Mouse (Mus musculus): ENCODE data around the gene Gm49416. TPM values are rescaled to one million over a fixed set of nuclear protein-coding genes. Genes with fewer than 3 reads are reported as not detected.

The Gm49416 gene
- total RNA-seq, 1 experiment from 2014 or later, result not detected

GRCm38 (mm10) chr19:8920073-8920736, 31.5 kb downstream of the Gm49416 start, which contains the start of gene B3gat3:
B3gat3 (plus strand) TSS chr19:8920374.
- peak; percentile 97 for DNase-seq

DNA sequence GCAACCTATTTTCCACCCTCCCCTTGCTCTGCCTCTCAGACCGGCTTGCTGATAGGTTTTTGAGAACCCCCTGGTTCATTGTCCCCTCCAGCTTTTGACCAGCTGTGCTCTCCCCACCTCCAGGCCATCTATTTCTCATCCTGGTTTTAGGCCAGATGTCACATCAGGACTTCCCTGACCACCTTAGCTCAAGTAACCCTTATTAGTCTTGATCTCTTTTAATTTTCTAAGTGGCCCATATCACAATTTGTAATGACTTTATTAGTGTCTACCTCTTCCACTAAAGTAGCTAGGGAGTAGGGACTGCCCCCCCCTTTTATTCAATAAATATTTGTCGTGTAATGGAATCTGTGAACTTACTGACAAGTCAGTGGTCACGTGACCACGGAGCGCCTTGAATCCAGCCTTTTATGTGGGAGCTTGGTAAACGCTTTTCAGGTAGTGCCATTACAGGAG, 32.1 kb downstream of the Gm49416 start:
- DNase-seq, result no peak

DNA sequence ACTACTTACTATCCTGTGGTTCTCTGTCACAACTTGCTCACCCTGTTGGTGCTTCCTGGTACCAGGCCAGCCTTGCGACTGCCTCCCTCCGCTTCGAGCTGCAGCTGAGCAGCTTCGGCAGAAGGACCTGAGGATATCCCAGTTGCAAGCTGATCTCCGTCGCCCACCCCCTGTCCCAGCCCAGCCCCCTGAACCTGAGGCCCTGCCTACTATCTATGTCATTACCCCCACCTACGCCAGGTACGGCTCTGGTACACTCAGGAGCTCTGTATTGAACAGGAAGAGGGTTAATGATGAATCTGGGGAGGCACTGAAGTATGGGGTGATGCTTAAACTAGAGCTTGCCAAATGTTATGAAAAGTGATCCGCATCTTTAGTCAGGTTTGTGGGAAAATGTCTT, 33.0 kb downstream of the Gm49416 start:
- DNase-seq, result no peak

DNA sequence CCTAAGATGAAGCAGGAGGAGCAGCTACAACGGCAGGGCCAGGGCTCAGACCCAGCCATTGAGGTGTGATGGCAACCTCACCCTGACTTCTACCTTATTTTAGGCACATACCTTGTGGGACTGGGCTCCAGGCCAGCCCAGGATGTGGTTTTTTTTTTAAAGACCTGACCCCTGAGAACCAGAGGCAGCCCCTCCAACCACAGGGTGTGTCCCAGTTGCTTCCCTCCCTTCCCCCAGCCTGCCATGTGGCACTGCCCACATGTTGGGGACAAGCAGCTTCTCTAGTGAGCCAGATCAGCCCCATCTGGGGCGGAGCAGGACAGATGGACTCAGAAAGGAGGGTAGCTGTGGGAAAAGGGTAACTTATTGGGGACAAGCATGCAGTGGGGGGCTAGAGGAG, 38.0 kb downstream of the Gm49416 start:
- no peak for DNase-seq

DNA sequence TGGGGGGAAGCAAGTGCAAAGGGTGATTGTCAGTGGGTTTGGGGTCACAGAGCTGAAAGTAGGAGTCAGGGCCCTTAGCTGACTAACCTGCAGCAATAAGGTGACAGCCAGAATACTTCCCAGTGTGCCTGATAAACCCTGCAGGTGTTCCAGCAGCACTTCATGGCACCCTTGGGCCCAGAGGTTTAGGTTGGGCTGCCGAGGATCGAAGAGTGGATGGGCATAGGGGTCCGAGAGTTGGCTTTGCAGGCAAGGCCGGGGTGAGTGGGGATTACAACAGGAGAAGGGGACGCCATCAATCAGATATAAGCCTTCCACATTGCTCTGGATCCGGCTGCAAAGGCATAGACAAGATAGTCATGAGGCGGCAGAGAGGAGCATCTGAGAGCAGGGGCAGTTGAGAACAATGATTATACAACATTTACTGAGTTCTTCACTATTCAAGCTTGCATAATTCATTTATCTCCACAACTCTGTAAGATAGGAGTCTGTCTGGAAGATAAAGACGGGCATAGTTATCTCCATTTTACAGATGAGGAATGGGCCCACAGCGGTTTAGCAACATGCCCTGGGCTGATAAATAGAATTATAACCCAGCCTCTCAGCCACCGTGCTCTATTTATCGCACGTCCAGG, 39.3 kb downstream of the Gm49416 start:
- DNase-seq, result no peak

- peak; percentile 53 for DNase-seq
Observed at GRCm38 (mm10) chr19:8928689-8929223, 40.0 kb downstream of the Gm49416 start.

DNA sequence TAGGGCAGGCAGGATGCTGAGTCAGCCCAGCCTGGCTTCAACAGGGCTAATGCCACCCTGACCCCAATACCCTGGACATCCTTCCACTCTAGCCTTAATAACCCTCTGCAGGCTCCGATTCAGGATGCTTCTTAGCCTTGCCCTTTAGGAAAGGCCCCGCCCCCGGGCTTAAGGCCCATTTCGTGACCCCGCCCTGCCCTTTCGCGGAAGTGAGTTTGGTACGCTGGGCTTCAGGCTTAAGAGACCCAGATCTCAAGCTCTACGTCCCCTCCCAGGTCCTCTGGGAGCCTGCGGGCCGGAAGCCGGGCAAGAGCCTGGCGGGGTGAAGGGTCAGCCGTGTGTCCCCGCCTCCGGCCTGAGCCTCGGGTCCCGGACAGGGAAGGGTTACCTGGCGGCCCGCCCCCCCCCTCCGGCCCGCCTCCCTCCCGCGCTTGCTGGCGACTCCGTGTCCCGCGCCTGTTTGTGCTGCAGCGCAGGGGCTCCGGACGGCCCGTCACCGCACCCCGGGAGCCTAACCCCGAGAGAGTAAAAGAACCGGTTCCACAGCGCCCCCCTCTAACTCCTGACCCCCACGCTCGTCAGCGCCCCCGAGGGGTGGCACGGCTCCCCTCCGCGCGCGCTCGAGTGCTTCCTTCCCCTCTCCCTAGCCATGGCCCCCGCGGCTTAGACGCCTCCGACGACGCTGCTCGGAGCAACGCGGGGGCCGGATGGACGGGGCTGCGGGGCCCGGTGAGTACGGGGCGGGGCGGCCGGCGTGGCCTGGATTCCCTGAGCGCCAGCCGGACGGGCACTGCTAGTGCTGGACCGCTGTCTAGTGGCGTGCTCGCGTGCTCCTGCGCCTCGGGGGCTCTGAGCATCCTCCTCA, 40.7 kb downstream of the Gm49416 start, which contains the start of the genes Rom1 and Eml3:
Gene Rom1 (minus strand): TSS at position 133 of the 865 bp plus-strand sequence.
Gene Eml3 (plus strand): TSS at position 329 of the 865 bp plus-strand sequence.
- peak; percentile 95 for DNase-seq

GRCm38 (mm10) chr19:8930117-8930516, 41.4 kb downstream of the Gm49416 start:
- DNase-seq, result peak; percentile 30

DNA sequence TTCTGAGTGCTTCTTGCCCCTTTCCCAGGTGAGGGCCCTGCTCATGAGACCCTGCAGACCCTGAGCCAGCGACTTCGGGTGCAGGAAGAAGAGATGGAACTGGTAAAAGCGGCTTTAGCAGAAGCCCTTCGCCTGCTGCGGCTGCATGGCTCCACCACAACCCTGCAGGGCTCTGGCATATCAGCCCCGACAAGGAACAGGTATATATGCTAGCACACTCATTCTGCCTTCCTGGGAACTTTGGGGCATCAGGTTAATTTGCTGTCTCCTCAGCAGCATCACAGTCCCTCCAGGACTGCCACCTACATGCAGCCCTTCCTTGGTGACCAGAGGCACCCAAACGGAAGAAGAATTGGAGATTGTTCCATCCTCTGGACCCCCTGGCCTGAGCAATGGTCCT, 42.0 kb downstream of the Gm49416 start:
- DNase-seq, result no peak

- no peak for DNase-seq
Observed at GRCm38 (mm10) chr19:8936736-8937135, 48.0 kb downstream of the Gm49416 start.

DNA sequence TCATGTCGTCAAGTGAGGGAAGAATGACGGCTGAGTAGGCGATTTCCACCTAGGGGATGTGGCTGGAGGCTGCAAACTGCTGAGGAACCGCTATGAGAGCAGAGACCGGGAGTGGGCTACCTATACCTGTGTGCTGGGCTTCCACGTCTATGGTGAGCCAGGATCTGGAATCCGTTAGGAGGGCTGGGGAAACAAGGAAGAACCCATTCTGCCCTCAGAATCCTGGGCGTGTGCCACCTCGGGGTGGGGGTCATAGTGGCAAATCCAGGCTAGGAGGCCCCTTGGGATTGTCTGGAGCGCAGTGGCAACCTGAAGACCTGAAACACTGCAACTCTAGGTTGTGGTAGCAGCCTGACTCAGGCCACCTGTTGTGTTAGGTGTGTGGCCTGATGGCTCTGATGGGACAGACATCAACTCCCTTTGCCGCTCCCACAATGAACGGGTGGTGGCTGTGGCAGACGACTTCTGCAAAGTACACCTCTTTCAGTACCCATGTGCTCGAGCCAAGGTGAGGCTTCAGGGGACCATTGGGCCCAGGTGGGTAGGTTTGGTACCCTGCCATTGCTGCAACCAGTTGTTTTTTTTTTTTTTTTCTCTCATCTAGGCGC, 51.9 kb downstream of the Gm49416 start:
- DNase-seq, result no peak

DNA sequence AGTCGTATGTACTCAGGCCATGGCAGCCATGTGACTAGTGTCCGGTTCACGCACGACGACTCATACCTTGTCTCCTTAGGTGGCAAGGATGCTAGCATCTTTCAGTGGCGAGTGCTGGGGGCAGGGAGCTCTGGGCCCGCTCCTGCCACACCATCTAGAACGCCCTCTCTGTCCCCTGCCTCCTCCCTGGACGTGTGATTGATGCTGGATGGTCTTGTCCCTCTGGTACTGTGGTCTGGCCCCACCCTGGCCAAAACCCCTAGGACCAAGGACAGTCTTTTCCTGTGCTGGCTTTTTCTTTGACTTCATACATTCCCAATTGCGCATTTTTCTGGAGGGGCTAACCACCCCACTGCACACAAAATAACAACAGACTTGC, 52.4 kb downstream of the Gm49416 start:
- no peak for DNase-seq

DNA sequence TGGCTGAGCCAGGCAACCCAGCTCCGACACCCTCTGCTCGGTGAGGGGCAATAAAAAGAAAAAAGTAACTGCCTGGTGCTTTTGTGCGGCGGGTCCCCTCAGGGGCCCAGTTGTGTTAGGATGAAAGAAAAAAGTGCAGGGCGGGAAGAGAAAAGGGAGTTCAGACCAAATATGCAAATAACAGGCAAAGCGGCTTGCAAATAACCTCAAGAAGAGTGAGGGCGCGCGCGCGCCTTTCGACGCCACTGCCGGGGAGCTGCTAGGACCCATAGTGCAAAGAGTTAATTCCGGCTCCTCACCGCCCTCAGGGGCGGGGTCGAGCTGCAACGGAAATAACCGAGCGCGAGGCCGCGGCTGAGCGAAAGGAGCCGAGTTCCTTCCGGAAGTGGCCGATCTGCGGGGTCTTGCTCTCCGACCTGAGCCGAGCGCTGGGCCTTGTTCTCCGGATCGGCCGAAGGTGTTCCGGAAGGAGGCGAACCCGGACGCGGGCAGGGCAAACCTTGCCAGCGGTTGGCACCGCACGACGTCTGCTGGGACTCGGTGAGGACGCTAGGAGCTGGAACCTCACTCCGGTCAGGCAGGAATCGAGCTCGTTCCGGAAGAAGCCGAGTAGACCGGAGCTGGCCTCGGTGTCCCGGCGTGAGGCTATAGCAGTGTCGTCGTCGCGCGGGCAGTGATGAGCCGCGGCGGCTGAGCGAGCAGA, 52.9 kb downstream of the Gm49416 start, which contains the start of gene Mta2:
Gene Mta2 (plus strand): TSS at position 361 of the 703 bp plus-strand sequence.
- DNase-seq, result peak; percentile 99

GRCm38 (mm10) chr19:8942276-8942964, 53.7 kb downstream of the Gm49416 start:
- DNase-seq, result peak; percentile 76

DNA sequence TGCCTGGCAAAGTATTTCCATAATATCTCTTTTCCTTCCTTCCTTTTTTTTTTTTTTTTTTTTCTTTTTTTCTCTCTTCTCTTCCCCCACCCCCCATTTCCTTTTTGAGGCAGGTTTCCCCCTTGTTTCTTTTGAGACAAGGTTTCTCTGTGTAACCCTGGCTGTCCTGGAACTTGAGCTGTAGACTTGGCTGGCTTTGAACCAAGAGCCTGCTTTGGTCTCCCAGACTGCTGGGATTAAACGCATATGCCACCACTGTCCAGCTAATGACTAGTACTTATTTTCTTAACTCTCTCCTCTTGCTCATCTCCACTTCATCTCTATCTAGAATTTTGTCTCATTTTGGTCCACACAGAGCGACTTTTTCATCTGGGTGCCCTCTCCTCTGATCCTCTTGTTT, 54.3 kb downstream of the Gm49416 start:
- peak; percentile 4 for DNase-seq

GRCm38 (mm10) chr19:8944062-8944461, 55.3 kb downstream of the Gm49416 start:
- peak; percentile 44 for DNase-seq

GRCm38 (mm10) chr19:8944750-8945149, 56.0 kb downstream of the Gm49416 start:
- peak; percentile 93 for DNase-seq

Data from adrenal gland, postnatal 14 days (tissue).